Mouse (Mus musculus) adrenal gland, postnatal 36 days (tissue): ENCODE data around the gene Aqp3. TPM values are rescaled to one million over a fixed set of nuclear protein-coding genes. Genes with fewer than 3 reads are reported as not detected.

Experiments
- DNase-seq, 2 experiments: peaks; one replicate each; pipeline ENCODE4 v3.0.0; 2021; ENCODE audit warnings: mixed read lengths in 1 of 2
- total RNA-seq, 2 experiments: library from RNA; stranded (reverse); gene quantifications; 2 replicates each; pipeline ENCODE4 v1.2.3; 2021

The Aqp3 gene
- total RNA-seq, 2 experiments from 2014 or later, result 0.23 TPM; not detected in 1

- no peak for DNase-seq
Measured at GRCm38 (mm10) chr4:41063351-41063750, 34.6 kb downstream of the Aqp3 start.

- no peak for DNase-seq
Measured at GRCm38 (mm10) chr4:41057361-41057760, 40.6 kb downstream of the Aqp3 start.

GRCm38 (mm10) chr4:41056742-41057332 is 41.1 kb downstream of the Aqp3 start:
- DNase-seq, result no peak

- DNase-seq, result no peak
Measured at GRCm38 (mm10) chr4:41056253-41056652, 41.7 kb downstream of the Aqp3 start.

- DNase-seq, result no peak
Measured at GRCm38 (mm10) chr4:41055111-41055510, 42.9 kb downstream of the Aqp3 start.

GRCm38 (mm10) chr4:41051781-41052180 is 46.2 kb downstream of the Aqp3 start:
- DNase-seq, result no peak

- DNase-seq, result peak; percentile 84 to 90
Measured at GRCm38 (mm10) chr4:41050726-41051675, 47.0 kb downstream of the Aqp3 start.

GRCm38 (mm10) chr4:41048926-41049325 is 49.1 kb downstream of the Aqp3 start:
- DNase-seq, result peak; percentile 29 to 48

- DNase-seq, result peak in 1 of 2 experiments; percentile 47
Measured at GRCm38 (mm10) chr4:41047524-41048271, 50.3 kb downstream of the Aqp3 start, which contains the start of gene Aqp7. Gene Aqp7, minus strand, starts transcription at chr4:41048139.

GRCm38 (mm10) chr4:41046254-41046795 is 51.7 kb downstream of the Aqp3 start:
- DNase-seq, result no peak

- DNase-seq, result no peak
Measured at GRCm38 (mm10) chr4:41045288-41045687, 52.7 kb downstream of the Aqp3 start.

- peak in 1 of 2 experiments; percentile 51 for DNase-seq
Measured at GRCm38 (mm10) chr4:41043961-41044360, 54.0 kb downstream of the Aqp3 start.

GRCm38 (mm10) chr4:41042880-41043279 is 55.1 kb downstream of the Aqp3 start:
- DNase-seq, result no peak

Other genes starting within 250 kb of the Aqp3 start
- gene B4galt1, start 244.2 kb downstream of the Aqp3 start, total RNA-seq, result 10 to 100 TPM; 75.7 to 89.5 TPM
- gene Spink4, start 178.1 kb downstream of the Aqp3 start, total RNA-seq, result 10 to 100 TPM in 1 of 2 experiments, not detected in 1; 12.8 TPM
- 100 to 1,000 TPM; 287 to 331 TPM for gene Bag1, start 149.9 kb downstream of the Aqp3 start, total RNA-seq
- 100 to 1,000 TPM; 101 to 105 TPM for gene Chmp5, start 149.8 kb downstream of the Aqp3 start, total RNA-seq
- gene Nfx1, start 127.3 kb downstream of the Aqp3 start, total RNA-seq, result 10 to 100 TPM; 75.5 to 97.1 TPM
- 10 to 100 TPM; 22.9 to 26.1 TPM for gene Aqp7, start 50.0 kb downstream of the Aqp3 start, total RNA-seq
- gene Nol6, start 26.3 kb upstream of the Aqp3 start, total RNA-seq, result 10 to 100 TPM; 58.0 to 61.8 TPM
- gene Ube2r2, start 37.6 kb upstream of the Aqp3 start, total RNA-seq, result 100 to 1,000 TPM; 103 to 115 TPM
- 10 to 100 TPM; 32.8 to 43.9 TPM for gene Ubap2, start 177.0 kb upstream of the Aqp3 start, total RNA-seq
- gene Dcaf12, start 216.7 kb upstream of the Aqp3 start, total RNA-seq, result 10 to 100 TPM; 53.3 to 60.1 TPM